Mouse (Mus musculus): ENCODE data around the gene Gm42674. TPM values are rescaled to one million over a fixed set of nuclear protein-coding genes. Genes with fewer than 3 reads are reported as not detected.

Gene Gm42674
- polyA plus RNA-seq (2014; fragmentation: Illumina TruSeq; extraction: RNeasy Lipid Tissue Mini Kit (QIAGEN cat#74804); ENCODE audit: insufficient read depth, low read depth, low replicate concordance) = not detected

DNA sequence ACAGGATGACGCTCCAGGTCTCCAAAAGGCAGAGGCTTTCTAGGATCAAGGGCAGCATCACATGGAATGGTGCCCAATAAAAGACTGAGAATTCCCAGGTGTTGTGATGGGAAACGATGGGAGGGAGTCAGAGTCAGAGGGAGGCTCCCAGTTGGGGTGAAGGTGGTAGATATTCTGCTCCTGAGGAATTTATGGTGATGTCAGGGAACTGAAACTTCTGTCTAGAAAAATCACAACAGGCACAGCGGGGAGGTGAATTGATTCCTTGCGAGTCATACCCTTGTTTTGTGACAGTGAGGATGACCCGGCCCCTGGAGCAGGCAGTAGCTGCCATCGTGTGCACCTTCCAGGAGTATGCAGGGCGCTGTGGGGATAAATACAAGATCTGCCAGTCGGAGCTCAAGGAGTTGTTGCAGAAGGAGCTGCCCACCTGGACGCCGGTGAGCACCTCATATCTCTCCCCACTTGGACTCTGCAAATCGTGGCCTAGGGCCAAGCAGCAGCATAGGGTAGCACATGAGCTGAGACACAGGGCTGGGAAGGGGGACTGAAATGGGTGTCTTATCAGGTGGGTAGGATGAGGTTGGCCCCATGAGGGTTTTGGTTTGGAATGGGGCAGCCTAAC lies at the start of gene Gm42674:
Gene Gm42674, plus strand, starts transcription at position 419 of the 625 bp plus-strand sequence.

GRCm38 (mm10) chr3:90560008-90560628 lies 41.6 kb upstream of the Gm42674 start, which contains the start of gene S100a3:
Gene S100a3, plus strand, starts transcription at chr3:90560578.

GRCm38 (mm10) chr3:90589947-90590346 lies 11.8 kb upstream of the Gm42674 start, which contains the start of gene S100a2:
Gene S100a2, plus strand, starts transcription at chr3:90590247.

DNA sequence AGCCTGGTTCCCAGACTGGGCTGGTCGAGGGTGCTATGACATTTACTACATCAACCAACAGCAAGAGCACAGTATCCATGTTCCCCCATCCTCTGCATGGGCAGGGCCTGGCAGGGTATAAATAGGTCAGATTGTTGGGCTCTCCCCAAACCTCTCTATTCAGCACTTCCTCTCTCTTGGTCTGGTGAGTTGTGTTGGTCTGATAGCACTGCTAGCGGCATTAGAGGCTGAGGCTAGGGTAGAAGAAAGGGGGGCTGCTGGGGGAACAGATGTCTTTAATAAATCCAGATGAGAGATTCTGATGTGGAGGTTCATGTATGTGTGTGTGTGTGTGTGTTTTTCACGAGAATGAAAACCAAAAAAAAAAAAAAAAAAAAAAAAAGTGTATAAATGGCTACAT lies 1.9 kb downstream of the Gm42674 start, which contains the start of gene S100a4:
Gene S100a4, plus strand, starts transcription at position 149 of the 400 bp plus-strand sequence.

GRCm38 (mm10) chr3:90608223-90608622 lies 6.5 kb downstream of the Gm42674 start, which contains the start of gene S100a5:
Gene S100a5, plus strand, starts transcription at chr3:90608523.

DNA sequence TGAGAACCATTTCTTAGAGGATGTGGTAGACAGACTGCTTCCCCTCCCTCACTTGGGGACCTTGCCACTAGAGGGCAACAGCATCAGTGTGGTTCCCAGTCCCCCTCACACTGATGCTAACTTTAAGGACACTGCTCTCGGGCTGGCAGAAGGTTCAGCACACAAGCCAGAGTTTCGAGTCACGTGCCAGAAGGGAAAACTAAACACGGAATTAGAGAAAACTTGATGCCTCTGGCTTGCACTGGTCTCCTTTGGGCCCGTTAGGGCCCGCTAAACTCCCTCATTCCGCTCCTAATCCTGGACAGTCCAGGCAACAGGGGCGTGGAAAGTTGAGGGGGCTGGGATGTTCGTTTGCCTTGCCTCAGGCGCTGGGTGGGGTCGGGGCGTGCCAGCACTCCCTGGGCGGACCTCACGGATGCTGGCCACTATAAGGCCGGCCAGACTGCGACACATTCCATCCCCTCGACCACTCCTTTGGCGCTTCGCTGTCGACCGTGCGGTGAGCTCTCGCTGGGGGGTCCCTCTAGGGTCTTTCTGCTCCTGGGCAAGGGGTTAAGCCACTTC lies 11.1 kb downstream of the Gm42674 start, which contains the start of gene S100a6:
Gene S100a6, plus strand, starts transcription at position 155 of the 564 bp plus-strand sequence.

GRCm38 (mm10) chr3:90653717-90654116 lies 52.0 kb downstream of the Gm42674 start, which contains the start of gene S100a7a:
Gene S100a7a, plus strand, starts transcription at chr3:90654017.

Other genes with a start within 250 kb of the Gm42674 start
- 10.0 TPM for gene Slc27a3, start 212.0 kb upstream of the Gm42674 start, polyA plus RNA-seq (2014; fragmentation: Illumina TruSeq; extraction: RNeasy Lipid Tissue Mini Kit (QIAGEN cat#74804); ENCODE audit: insufficient read depth, low read depth, low replicate concordance)
- gene Ints3, start 168.3 kb upstream of the Gm42674 start, polyA plus RNA-seq (2014; fragmentation: Illumina TruSeq; extraction: RNeasy Lipid Tissue Mini Kit (QIAGEN cat#74804); ENCODE audit: insufficient read depth, low read depth, low replicate concordance) = 13.3 TPM
- 45.6 TPM for gene Npr1, start 136.0 kb upstream of the Gm42674 start, polyA plus RNA-seq (2014; fragmentation: Illumina TruSeq; extraction: RNeasy Lipid Tissue Mini Kit (QIAGEN cat#74804); ENCODE audit: insufficient read depth, low read depth, low replicate concordance)
- 48.9 TPM for gene Ilf2, start 125.8 kb upstream of the Gm42674 start, polyA plus RNA-seq (2014; fragmentation: Illumina TruSeq; extraction: RNeasy Lipid Tissue Mini Kit (QIAGEN cat#74804); ENCODE audit: insufficient read depth, low read depth, low replicate concordance)
- gene Snapin, start 110.9 kb upstream of the Gm42674 start, polyA plus RNA-seq (2014; fragmentation: Illumina TruSeq; extraction: RNeasy Lipid Tissue Mini Kit (QIAGEN cat#74804); ENCODE audit: insufficient read depth, low read depth, low replicate concordance) = 47.6 TPM
- 88.2 TPM for gene Chtop, start 92.4 kb upstream of the Gm42674 start, polyA plus RNA-seq (2014; fragmentation: Illumina TruSeq; extraction: RNeasy Lipid Tissue Mini Kit (QIAGEN cat#74804); ENCODE audit: insufficient read depth, low read depth, low replicate concordance)
- gene S100a1, start 87.5 kb upstream of the Gm42674 start, polyA plus RNA-seq (2014; fragmentation: Illumina TruSeq; extraction: RNeasy Lipid Tissue Mini Kit (QIAGEN cat#74804); ENCODE audit: insufficient read depth, low read depth, low replicate concordance) = 381 TPM
- 199 TPM for gene S100a13, start 87.5 kb upstream of the Gm42674 start, polyA plus RNA-seq (2014; fragmentation: Illumina TruSeq; extraction: RNeasy Lipid Tissue Mini Kit (QIAGEN cat#74804); ENCODE audit: insufficient read depth, low read depth, low replicate concordance)
- 25.7 TPM for gene S100a14, start 75.0 kb upstream of the Gm42674 start, polyA plus RNA-seq (2014; fragmentation: Illumina TruSeq; extraction: RNeasy Lipid Tissue Mini Kit (QIAGEN cat#74804); ENCODE audit: insufficient read depth, low read depth, low replicate concordance)
- 329 TPM for gene S100a16, start 64.7 kb upstream of the Gm42674 start, polyA plus RNA-seq (2014; fragmentation: Illumina TruSeq; extraction: RNeasy Lipid Tissue Mini Kit (QIAGEN cat#74804); ENCODE audit: insufficient read depth, low read depth, low replicate concordance)
- 1.1 TPM for gene S100a3, start 41.3 kb upstream of the Gm42674 start, polyA plus RNA-seq (2014; fragmentation: Illumina TruSeq; extraction: RNeasy Lipid Tissue Mini Kit (QIAGEN cat#74804); ENCODE audit: insufficient read depth, low read depth, low replicate concordance)
- not detected for gene S100a2, start 11.7 kb upstream of the Gm42674 start, polyA plus RNA-seq (2014; fragmentation: Illumina TruSeq; extraction: RNeasy Lipid Tissue Mini Kit (QIAGEN cat#74804); ENCODE audit: insufficient read depth, low read depth, low replicate concordance)
- gene S100a4, start 1.9 kb downstream of the Gm42674 start, polyA plus RNA-seq (2014; fragmentation: Illumina TruSeq; extraction: RNeasy Lipid Tissue Mini Kit (QIAGEN cat#74804); ENCODE audit: insufficient read depth, low read depth, low replicate concordance) = 223 TPM
- gene S100a5, start 6.6 kb downstream of the Gm42674 start, polyA plus RNA-seq (2014; fragmentation: Illumina TruSeq; extraction: RNeasy Lipid Tissue Mini Kit (QIAGEN cat#74804); ENCODE audit: insufficient read depth, low read depth, low replicate concordance) = not detected
- 962 TPM for gene S100a6, start 11.0 kb downstream of the Gm42674 start, polyA plus RNA-seq (2014; fragmentation: Illumina TruSeq; extraction: RNeasy Lipid Tissue Mini Kit (QIAGEN cat#74804); ENCODE audit: insufficient read depth, low read depth, low replicate concordance)
- 1.2 TPM for gene S100a7a, start 52.1 kb downstream of the Gm42674 start, polyA plus RNA-seq (2014; fragmentation: Illumina TruSeq; extraction: RNeasy Lipid Tissue Mini Kit (QIAGEN cat#74804); ENCODE audit: insufficient read depth, low read depth, low replicate concordance)
- gene S100a8, start 67.1 kb downstream of the Gm42674 start, polyA plus RNA-seq (2014; fragmentation: Illumina TruSeq; extraction: RNeasy Lipid Tissue Mini Kit (QIAGEN cat#74804); ENCODE audit: insufficient read depth, low read depth, low replicate concordance) = 241 TPM
- gene S100a9, start 93.8 kb downstream of the Gm42674 start, polyA plus RNA-seq (2014; fragmentation: Illumina TruSeq; extraction: RNeasy Lipid Tissue Mini Kit (QIAGEN cat#74804); ENCODE audit: insufficient read depth, low read depth, low replicate concordance) = 368 TPM
- not detected for gene Pglyrp4, start 125.0 kb downstream of the Gm42674 start, polyA plus RNA-seq (2014; fragmentation: Illumina TruSeq; extraction: RNeasy Lipid Tissue Mini Kit (QIAGEN cat#74804); ENCODE audit: insufficient read depth, low read depth, low replicate concordance)
- not detected for gene Gm5849, start 176.0 kb downstream of the Gm42674 start, polyA plus RNA-seq (2014; fragmentation: Illumina TruSeq; extraction: RNeasy Lipid Tissue Mini Kit (QIAGEN cat#74804); ENCODE audit: insufficient read depth, low read depth, low replicate concordance)

Data from lung, adult 10 weeks (tissue).